Mouse (Mus musculus): ENCODE measurements at regions not wholly inside any gene's neighbourhood (a gene's known extent, or its start where the extent isn't known, plus 50 kb on each side); places are given as distances from the start of the nearest gene placed in this dataset.

DNA sequence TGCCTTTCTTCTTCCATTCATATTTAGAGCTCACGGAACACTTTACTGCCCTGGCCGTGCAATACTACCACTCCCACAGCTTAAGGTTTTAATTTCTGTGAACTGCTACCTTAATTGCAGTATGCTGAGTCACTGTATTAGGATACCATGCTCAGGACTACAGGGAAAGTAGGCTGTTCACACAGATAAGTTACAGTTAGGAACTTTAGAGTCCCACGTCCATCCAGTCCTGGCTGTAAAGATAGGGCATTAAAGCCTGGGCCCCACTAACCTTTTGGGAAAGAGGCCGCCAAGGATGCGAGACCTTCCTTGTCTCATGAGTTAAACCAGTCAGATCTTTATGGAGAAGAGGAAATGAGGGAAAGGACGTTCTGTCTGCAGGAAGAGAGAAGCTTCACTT lies 574.6 kb downstream of the Stpg2 start:
- no peak for DNase-seq (ENCODE audit: low spot score in 2 of 2)

DNA sequence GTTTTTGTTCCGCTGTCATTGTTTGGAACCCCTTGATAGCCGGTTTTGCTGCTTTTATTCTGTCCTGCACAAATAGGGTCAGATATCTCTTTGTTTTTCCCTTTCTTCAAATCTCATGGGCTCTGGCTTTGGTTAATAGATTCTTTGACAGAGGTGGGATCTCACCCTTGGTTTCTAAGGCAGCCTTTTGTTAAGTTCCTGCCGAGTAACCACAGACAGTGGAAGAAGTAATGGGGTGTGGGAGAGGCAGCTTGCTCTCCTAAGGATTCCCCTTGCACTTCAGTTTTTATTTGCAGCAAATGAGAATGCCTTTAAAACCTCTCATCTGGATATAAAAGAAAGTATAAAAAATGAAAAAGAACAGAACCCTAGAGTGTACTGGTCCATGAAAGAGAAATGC lies 577.9 kb downstream of the Stpg2 start:
- DNase-seq (ENCODE audit: low spot score in 2 of 2) = no peak

DNA sequence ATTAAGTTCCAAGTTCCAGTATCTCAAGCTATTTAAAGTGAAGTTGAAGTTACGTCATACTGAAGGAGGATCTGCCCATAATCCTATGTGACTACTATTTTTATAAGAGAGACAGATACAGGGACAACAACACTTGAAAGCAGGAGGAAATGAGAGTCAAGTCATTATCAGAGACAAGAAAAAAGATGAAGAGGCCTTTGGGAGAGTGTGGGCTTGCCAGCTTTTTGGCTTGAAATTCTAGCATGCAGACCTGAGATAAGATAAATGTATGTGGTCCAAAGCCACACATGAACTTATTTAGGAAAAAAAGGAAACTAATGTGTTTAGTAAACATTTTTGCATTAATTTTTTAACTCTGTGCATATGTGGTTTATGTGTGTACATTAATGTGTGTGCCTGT lies 581.0 kb downstream of the Stpg2 start:
- no peak for DNase-seq (ENCODE audit: low spot score in 2 of 2)

DNA sequence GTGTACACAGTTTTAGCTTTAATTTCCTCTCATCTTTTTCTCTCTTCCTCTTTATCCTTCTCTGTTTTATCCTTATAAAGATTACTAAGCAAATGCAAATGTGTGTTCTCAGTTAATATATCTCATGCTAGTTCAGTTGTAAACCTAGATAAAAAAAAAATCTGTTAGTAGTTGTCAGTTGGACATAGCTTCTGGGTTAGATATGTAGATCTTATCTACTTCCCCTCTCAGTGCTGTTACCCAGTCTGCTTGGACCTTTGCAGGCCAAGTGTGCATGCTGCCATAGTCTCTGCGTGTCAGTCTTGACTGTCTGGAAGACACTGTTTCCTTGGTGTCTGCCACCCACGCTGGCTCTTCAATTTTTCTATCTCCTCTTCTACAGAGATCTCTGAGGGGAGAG lies 583.4 kb downstream of the Stpg2 start:
- DNase-seq (ENCODE audit: low spot score in 2 of 2) = no peak

DNA sequence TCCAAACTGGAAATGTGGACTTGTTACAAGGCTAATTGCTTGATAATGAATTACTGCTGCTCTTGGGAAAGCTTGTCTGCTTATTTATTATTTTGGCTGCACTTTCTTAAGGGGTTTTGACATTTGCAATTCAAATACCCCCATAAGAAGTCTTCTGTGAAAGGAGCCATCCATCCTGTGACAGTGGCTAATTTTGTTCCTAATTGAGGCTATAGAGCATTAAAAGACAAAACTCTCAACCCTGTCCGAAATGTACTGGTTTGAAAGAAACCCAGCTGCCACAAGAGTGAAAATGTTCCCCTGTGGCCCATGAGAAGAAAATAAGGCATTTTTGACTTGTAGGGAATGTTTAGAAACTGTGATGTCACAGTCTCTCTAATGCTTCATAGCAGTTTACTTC lies 591.2 kb downstream of the Stpg2 start:
- no peak for DNase-seq (ENCODE audit: low spot score in 2 of 2)

DNA sequence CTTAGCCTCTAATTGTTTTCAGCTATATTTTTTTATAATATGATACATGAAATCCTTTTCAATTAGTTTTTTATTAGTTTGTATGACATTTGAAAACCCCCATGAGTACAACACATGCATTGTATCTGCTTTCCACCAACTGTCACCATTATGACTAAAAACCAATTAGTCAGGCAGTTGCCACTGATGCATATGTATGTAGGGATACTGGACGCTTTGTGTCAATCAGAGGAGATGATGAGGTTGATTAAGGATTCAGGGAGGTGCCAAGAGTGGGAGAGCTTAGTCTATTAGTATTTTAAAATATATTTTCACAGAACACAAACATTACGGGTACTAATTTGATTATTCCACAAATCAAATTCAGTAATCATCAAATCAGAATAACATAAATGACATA lies 593.6 kb downstream of the Stpg2 start:
- no peak for DNase-seq (ENCODE audit: low spot score in 2 of 2)

DNA sequence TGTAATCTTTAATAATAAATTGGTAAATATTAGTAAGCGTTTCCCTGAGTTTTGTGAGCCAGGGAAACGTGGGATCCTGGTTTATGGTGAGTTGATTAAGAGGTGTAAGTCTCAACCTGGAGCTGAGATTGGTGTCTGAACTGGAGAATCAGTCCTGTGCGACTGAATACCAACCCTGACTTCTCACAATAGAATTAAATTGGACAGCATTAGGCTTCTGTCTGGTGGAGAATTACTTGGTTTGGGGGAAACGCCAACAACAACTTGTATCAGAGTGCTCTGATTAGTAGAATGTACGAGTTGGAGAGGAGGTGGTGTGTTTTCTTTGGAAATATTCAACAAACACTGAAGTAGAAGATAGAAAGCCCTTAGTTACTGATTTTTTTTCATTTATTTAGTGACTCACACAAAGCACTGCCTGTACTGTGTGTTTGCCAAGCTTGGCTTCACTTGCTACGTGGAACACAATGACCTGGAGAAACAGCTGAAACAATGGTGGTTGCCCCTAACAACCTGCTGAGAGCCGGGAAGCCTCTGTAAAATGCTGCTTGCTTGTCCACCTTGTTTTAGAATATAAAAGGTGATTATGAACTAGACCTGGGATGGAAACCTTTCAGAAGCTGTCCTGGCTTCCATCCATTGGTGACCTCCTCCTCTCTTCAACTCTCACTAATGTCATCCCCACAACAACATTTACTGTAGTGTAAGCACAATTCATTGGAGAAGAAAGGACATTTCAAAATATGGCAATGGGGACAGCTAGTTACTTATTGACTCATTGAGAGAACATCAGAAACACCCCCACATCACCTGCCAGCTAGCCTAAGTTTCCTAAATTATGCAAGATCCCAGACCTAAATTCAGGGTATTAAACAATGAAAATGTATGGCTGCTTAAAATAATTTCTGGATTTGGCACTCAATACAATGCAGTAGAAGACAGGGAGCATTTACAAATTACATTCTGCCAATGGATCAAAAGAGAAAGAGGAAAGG lies 597.5 kb downstream of the Stpg2 start:
- DNase-seq (ENCODE audit: low spot score in 2 of 2) = no peak

DNA sequence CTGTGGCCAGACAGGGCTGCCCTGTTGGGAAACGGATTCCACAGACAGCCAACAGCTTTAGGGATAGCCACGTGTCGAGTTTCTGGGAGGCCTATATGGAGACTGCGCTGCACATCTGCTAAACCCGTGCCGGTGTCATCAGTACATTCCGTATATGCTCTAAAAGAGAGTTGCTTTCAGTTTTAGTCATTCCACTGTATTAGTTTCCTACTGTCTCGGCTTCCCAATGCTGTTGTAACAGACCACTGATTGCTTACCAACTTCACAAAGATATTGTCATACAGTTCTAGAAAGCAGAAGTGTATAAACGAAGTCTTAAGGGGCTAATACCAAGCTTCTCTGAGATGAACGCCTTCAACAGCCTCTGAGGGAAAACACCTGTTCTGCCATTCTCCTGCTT lies 622.5 kb downstream of the Stpg2 start:
- no peak for DNase-seq (ENCODE audit: low spot score in 2 of 2)

DNA sequence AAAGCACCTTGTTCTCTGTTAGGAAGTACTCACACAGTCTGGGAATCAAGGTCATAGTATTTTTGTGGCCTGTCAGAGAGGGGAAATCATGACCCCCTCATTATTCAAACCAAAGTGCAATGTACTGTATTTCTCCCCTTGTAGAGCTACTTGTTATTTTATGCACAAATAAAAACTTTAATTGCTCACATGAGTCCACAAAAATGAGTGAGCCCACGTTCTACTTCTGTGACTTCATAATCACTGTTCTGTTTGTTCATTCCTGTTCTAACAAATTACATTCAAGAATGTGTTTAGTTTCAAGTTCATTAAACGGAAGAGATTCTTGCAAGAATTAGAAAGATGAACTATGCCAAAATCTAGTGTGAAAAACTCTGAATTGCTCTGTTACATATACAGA lies 623.1 kb downstream of the Stpg2 start:
- DNase-seq (ENCODE audit: low spot score in 2 of 2) = no peak

DNA sequence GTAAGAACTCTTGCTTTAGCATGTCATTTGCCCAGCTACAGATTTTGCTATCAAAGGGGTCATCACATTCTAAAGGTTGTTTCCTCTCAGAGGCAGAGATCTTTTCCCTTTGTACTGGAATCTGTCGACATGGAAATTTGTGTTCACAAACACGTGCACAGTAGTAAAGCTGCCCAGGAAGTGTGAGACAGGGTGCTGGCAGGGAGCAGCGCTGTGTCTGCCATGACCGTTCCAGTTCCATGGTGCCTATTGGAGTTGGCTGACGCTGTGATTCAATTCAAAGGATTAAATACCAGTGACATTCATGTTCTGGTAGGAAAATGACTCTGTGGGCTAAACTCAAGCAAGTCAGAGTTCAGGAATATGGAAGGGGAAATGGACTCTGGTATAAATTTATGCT lies 627.1 kb downstream of the Stpg2 start:
- no peak for DNase-seq (ENCODE audit: low spot score in 2 of 2)

DNA sequence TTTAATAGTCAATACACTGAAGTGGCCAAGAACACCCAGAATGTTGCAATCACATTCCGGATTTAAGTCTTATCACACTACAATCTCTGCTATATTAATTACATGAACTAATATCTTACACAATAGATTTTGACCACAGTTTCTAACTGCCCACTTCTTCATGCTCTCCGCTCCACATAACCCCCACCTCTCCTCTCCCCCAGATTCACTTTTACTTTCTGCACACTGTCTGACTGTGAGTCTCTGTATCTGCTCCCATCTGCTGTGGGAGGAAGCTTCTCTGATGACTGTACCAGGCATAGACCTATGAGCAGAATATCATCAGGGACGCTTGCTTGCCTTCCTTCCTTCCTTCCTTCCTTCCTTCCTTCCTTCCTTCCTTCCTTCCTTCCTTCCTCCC lies 636.5 kb downstream of the Stpg2 start:
- no peak for DNase-seq (ENCODE audit: low spot score in 2 of 2)

DNA sequence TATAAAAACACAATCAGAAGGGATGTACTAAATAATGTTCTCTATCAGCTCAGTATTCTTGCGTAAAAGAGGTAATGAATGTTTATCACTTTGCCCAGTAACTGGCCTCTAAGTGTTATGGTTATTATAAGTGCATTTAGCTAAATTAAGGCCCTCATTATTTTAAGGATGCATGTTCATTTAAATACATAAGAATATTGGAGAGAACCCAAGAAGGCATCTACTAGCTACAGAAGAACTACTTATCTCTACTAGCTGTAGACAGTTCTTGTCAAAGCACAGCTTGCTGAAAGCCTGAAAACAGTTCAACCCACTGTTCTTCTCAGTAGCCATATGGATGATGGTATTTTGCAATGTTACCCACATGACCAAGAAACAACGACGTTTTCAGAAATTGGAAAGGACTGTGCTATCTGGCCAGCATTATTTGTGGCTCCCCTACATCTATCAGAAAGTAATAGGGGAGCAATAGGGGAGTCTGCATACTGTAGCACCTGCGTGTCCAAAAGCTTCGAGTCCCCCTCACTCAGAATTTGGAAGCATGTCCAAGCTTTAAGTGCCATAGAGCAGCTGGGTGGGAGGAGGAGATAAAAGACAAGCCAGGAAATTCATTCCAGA lies 637.6 kb downstream of the Stpg2 start:
- no peak for DNase-seq (ENCODE audit: low spot score in 2 of 2)

DNA sequence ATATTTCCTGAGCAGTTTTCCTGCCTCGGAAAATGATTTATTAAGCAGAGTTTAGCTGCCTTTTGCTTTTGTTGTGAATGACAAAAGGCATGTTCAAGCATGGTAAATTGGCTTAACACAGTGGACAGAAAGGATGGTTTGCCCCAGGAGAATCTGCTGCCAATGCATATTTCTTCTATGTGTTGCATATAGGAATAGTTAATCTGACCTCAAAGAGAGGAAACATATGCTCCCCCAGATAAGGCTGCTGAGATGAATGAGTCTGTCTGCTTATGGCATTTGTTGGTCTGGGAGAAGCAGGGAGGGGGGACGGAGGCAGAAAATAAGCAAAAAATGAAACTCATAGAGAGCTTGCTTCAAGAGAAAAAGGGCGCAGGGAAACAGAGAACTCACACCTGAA lies 638.9 kb downstream of the Stpg2 start:
- DNase-seq (ENCODE audit: low spot score in 2 of 2) = no peak

DNA sequence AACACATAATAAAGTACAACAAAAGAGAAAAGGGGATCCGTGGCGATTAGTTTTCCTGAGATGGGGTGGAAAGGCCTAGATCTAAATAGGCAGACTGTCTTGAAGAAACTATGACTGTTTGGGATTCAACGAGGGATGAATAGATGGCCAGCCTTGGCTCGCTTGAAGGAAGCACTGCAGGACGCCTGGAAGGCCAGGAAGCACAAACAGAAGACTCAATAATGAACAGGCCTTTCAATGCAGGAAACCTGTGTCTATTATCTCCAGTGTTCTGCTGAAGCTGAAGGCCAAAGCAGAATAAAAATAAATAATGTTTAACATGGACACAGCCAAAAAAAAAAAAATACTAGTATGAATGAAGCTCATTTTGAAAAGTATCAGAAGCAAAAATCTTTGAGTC lies 642.3 kb downstream of the Stpg2 start:
- no peak for DNase-seq (ENCODE audit: low spot score in 2 of 2)

DNA sequence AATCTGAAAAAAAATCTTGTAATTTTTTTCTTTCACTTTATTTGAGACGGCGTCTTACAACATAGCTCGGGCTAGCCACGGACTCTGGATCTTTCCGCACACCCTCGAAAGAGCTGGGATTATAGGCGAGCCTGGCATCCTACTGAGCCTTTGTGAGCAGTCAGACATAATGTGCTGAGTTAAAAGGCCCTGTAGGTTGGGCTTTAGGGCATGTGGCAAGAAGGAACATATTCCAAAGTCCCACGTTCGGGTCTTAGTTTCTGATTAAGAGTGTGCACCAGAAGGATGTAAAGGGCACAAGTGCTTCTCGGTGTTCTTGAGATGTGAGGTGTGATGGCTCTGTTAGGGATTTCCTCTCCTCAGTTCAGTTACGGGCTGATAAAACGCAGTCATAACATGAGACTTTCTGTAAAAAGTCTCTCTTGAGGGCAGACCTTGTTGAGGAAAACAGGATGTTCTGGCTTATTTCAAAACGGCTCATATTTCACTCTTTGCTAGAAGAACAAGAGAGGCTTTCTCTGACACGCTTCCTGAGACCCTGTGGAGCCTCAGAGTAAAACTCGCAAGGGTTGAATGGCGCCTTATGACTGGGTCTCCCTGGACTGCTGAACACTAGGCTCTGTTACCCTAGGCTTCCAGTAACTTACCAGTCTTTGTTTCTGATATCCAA lies 654.6 kb downstream of the Stpg2 start:
- no peak for DNase-seq (ENCODE audit: low spot score in 2 of 2)

DNA sequence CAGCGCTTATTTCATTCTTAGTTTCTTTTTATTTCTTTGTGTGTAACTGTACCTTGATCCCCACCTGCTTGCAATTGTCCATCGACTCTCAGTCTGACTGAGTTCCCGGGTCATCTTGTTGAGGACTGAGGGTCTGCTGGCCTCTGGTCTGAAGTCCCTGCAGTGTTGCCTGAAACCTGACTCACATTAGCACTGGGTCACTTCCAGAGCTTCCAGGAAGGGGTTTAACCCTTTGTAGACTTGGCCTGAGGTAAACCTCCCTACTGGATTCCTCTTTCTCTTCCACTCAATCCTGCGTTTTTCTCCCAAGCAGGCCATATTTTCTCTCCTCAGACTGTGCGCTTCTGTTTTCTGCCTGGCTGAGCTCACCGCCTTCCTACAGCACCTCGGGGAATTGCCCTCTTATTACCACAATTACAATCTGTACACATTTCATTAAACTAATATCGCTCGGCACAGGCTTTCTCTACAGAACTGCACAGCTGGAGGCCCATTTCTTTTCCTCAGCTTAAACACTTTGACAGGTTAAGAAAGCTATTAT lies 655.4 kb downstream of the Stpg2 start:
- no peak for DNase-seq (ENCODE audit: low spot score in 2 of 2)

DNA sequence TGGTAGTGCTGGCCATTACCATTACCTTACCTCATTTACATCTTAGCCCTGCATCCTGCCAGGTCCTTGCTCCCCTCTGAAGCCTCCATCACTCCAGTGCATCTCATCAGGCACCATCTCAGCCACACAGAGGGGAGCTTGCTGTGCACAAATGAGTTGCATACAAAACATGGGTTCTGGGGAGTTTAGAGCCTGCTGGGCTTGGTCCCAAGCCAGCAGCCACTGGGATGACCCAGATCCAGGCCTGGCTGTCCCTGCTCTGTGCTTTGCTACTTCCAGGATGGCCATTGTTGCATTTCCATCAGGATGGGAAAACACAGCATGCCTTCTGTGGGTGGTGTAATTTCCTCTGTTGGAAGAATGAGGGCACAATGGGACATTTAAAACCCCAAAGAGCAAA lies 660.8 kb downstream of the Stpg2 start:
- no peak for DNase-seq (ENCODE audit: low spot score in 2 of 2)

DNA sequence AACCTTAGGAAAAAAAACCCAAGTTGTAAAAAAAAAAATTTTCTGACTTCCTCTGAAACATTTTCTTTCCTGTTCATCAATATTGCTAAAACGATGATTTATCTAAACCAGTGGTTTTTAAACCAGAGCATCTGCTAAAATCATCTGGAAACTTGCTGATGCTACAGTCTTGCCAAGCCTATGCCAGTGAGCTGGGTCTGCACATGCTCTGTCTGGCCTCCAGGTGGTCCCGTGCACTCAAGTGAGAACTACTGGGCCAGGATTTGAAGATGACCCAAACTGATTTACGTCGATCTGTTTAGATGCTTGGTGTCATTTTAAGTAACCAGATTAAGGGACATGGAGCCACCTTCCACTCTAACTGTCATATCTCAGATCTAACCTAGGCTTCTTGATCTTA lies 661.5 kb downstream of the Stpg2 start:
- DNase-seq (ENCODE audit: low spot score in 2 of 2) = no peak

DNA sequence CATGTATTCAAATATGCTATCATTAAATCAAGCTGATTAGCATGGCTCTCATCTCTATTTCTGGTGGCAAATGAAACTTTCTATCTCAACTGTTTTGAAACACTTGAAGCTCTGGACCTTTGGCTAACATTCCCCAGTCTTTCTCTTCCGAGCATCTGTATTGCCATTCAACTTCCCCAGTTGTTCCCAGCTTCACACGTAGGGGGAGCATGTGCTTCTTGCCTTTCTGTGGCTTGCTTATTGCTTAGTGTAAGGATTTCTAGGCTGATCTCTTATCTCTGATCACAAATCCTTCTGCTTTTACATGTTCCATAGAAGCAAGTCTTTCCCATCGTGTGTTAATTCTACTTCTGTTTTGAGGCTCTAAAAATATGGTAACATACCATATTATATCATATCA lies 662.0 kb downstream of the Stpg2 start:
- no peak for DNase-seq (ENCODE audit: low spot score in 2 of 2)

DNA sequence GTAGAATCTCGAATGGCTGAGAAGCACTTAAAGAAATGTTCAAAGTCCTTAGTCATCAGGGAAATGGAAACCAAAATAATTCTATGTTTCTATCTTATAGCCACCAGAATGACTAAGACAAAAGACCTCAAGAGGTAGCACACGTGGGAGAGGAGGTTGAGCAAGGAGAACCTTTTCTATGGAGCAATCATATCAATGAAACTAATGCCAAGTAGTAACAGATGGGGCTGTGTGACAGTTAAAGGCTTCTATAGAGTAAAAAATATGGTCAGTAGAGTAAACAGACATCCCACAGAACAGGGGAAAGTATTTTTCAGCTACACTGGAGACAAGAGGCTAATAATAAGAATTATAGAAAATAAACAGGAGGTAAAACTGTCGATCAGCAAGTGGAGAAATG lies 664.3 kb downstream of the Stpg2 start:
- no peak for DNase-seq (ENCODE audit: low spot score in 2 of 2)

DNA sequence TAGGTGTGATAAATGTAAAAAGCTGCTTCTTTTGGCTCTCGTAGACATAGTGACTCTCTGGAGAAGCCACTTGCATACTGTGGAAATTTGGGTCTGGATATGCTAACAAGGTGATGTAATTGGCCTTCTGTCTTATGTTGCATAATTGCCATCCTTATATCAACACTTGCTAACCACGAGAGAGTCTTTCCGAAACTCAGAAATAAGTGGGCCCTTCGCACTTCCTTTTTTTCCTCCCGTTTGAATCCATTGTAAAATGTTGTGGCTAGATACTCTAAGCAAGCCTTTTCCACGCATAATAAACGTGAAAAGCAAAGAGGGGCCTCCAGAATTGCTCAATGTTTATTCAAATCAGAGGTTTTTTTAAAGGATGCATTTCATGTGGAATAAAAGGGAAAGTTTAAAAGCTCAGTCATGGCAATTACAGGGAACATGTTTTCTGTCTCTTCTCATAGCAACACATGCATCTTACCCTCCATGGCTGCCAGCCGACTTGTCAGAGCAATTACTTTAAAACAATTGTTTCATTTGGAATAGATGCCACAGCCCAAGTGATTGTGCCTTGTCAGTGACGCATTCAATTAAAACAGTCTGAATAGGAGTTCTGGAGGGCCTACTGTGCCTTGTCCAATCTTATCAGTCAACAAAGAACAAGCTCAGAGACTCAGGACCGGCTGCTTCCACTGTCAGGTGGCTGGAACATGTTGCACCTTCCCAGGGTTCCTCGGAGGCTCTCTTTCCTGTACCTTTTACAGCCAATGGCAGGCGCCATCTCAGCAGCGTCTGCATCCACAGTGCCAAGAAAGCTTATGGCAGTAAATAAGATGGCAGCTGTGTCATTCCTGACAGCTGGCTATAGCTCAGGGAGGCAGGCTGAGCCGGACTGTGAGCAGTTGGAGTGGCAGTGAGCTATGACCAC lies 680.7 kb downstream of the Stpg2 start:
- no peak for DNase-seq (ENCODE audit: low spot score in 2 of 2)

DNA sequence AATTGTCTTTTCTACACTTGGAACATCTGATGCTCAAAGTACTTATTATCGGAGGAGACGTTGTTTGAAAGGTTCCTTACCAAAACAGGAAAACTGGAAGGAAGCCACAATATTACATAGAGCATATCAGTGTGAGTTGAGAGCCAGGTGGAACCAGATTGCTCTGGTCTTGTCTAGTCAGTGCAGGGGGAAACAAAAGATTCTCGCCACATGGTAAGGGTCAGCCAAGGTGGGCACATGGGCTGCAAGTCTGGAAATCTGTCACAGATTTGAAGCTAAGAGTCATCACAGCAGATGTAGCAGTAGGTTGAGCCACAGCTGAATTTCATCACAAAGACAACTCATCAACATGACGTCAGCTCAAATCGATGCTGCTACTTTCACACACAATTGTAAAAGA lies 681.8 kb downstream of the Stpg2 start:
- no peak for DNase-seq (ENCODE audit: low spot score in 2 of 2)
